Mouse (Mus musculus): Measurements from ENCODE around the gene Rd3.

Rd3 gene

DNA sequence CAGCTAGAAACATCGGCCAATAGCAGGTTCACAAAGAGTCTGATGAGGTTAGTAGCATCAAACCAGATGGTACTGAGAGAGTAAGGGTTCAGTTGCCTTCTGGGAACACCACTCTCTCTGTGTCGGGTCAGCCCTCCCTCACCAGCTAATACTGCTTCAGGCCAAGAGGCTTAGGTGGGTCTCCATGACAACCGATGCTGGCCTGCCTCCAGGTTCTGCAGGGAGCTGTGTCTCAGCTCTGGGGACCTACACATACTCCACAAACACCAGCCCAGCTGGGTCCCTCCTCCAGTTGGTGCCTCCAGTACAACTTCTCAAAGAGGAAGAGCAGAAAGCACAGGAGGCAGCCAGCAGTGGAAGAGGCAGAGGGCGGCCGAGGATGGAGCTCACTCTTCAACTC, at the start of gene Rd3:
Gene Rd3 (plus strand): TSS at position 184 of the 400 bp plus-strand sequence.
- no peak for DNase-seq

DNA sequence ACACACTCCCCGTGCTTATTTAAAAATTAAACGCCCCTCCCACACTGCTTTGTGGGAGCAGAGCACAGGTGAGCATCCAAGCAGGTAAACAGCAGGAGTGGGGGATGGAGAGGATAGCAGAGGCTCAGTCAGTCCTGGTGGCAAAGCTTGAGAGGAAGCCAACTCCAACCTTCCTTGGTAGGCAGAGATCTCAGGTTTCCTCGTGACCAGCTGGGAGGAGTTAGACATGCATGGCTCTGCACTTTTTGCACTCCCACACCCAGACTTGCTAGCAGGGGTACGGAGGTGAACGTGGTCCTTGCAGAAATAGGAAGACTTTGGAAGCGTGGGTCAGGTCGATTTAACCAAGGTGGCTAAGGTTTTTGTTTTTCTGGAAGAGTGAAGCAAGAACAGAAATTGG, 48.8 kb upstream of the Rd3 start:
- DNase-seq = no peak

DNA sequence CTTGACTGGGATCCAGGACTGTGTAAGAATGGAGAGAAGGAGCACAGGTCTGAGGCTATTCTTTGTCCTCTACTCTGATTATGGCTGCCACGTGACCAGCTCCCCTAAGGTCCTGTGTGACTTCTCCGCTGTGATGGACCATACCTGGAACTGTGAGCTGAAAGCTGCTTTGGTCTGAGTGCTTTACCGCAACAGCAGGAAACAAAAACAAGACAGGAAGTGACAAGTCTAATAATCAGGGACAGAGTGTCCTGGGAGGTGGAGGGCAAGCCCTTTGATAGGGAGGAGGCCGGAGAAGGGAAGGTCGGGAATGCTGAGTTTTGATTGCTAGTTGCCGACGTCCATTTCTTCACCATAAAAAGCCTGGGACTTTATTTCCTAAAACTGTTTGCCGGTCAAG, 48.1 kb upstream of the Rd3 start:
- DNase-seq = no peak

DNA sequence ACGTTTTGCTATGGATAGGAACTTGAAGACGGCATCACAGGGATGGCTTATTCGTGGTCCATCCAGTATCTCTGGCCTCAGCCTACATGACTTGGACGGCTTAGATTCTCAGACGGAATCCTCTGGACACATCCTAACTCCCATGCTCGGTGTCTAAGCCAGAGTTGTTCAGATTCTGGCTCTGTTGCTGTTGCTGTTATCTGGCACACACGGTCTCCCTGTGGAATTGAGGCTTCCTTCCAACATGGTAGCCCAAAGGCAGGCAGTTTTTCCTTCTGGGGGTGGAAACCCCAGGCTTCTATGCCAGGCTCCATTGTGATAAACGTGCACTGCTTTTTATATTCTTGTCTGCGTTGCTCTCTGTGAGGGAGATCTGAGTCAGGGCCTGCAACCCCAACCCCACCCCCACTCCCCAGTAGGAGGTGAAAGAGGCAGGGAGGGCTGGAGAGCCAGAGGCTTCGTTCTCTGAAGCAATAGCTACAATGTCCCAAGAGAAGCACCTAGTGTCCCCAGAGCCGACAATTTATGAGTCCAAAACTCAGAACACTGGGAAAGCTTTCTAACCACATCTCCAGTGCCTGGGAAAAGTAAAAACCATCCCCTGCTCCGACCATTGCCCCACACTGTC, 47.2 kb upstream of the Rd3 start:
- DNase-seq = no peak

DNA sequence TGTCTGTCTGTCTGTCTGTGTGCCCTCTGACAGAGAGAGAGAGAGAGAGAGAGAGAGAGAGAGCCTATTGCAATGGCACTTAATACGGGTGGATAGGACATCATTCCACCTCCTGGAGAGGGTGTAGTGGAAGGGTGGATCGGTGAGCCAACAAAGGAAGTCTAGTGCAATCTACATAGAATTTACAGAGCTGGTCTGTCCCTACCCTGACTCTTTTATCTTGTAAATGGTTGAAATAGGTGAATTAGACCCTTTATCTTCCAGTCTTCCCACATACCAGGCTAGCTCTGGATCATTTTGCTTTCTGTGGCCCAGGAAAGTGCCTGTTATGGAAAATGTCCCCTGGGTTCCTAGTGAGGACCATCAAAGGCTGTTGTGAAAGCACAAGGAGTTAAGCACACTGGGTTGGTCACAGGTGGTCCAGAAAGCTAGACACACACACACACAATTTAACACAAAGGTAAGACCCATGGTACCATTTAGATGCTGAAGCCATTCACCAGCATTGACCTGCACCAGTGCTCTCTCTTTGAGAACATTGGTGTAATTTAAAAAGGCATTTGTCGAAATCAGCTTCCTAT, 46.6 kb upstream of the Rd3 start:
- DNase-seq = no peak

DNA sequence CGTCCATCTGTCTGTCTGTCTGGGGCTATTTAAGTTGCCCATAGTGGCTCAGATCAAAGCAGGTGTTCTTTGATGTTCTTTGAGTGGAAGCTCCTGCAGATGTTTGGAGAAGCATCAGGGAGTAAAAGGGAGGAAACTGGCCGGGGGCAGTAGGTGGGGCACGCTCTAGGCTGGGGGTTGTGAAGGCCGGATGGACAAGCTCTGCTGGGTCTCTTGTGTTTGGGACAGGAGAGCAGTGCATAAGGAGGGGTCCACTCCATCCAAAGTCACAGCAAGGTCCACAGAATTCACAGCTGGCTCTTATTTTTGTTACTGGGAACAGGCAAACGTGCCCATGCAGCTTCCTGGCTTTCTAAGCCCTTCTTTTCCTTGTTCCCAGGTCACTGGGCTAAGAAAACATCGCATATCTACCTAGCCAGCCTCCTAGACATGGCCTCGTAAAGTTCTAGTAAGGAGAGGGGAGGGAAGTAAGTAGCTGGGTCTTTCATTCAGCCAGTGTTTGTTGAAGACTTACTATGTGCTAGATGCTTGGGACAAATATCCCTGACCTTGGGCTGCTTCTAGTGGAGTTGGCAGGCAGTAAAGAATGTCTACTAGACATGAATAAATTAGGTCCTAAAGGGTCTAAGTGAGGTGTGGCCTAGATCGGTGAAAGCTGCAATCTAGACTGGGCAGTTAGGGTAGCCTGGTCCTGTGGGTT, 44.7 kb upstream of the Rd3 start:
- DNase-seq = no peak

DNA sequence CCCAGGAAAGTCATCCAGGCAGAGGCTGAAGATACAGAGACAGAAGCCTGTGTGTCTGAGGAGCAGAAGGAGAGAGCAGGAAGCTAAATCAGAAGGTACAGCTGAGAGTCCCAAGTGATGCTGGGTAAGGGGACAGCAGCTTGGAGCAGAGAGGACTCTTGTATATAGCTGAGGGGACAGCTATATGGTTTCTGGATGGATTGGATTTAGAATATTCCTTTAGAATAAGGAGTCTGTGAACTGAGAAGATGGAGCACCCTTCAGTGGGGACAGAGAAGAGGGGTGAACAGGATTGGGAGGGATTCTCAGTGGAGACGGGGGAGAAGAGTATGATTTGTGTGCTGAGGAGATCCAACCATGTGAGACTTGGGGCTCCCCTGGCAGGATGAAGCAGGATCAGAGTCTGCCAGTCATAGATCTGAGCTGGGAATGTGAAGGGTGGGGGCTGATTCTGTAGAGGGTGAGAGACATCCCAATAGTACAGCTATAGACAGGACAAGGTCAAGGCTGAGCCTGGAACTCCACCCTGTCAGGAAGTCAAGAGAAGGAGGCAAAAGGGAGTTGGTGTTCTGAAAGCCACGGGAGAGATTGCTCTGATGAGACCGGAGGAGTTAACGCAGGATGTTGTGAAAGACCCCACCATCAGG, 44.1 kb upstream of the Rd3 start:
- DNase-seq = no peak

DNA sequence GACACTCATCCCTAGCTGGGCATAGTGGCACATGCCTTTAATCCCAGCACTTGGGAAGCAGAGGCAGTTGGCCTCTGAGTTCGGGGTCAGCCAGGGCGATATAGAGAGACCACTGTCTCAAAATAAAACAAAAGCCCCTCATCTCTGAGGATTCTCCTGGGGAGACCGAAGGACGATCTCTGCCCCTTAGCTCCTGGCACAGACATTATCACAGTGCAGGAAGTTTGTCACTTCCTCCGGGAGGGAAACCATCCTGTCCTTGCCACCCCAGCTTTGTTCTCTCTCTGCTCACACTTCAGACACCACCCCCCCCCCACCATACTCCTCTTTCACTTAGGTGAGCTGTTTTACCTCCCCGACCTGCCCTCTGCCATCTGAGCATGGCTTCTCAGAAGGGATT, 33.5 kb upstream of the Rd3 start:
- DNase-seq = no peak

DNA sequence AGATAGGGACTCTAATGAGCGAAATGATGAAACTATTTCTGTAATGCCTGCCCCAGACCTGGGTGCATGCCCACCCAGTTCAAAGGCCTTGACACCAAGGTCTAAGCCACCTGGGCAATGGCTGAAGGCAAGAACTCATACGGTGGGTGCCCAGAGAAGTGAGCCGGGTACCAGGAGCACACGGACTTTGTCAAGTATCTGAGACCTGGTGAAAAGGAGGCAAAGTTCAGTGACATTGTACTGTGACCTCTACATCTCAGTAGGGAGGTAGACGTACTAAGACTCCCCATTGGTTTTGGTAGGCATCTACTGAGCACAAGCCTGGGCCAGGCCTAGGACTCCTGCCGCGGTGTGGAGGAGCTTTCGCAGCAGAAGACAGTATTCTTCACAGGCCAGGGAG, 31.8 kb upstream of the Rd3 start:
- no peak for DNase-seq

DNA sequence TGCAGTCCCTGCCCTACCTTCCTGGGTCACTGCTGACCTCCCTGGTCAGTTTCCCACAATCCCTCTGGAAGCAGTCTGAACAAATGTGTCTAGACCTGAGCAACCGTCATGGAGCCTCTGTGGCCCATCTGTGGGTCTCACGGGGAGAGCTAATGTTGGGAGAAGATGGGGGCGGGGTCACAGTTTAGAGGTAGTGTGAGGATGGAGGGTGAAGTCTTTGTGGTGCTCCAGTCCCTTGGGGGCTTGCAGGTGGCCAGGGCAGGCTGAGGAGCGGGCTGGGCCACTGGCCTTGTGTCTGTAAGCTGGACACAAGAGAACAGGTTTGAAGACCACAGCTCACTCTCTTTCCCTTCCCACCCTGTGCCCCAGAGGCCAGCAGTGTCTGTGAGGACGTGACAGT, 31.4 kb upstream of the Rd3 start:
- DNase-seq = no peak

DNA sequence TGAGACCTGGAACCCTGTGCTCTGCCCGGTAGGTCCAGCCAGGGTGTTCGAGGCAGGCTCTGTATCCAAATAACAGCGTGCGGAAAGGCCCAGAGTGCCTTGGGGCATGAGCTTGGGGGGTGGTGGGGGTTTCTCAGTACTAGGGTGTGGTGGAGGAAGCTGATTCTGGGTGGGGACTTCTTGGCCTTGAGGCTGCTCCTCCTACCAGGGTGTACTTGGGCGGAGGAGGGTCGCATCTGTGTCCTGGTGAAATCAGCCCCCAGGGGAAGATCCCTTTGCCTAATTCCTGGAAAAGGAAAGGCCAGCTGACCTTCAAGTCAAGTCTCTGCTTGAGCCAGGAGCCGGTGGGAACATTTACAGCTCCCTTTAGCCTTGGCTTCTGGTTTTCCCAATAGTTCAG, 30.9 kb upstream of the Rd3 start:
- DNase-seq = no peak

DNA sequence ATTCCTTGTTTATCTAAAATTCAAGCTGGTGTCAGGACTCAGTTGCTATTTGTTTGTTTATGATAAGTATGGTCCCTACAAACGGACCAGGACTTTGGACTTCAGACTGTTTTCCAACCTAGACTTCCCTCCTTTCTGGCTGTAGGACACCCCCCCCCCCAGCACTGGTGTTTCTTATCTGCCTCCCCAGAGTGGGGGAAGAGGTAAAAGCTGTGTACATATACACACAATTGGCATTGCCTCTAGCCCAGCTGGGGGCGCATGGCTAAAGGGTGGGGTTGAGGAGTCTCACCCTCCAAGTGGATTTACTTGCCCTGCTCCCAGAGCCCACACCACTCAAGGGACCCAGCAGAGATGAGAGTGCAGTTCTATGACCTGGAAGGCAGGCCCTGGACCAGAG, 30.3 kb upstream of the Rd3 start:
- no peak for DNase-seq

DNA sequence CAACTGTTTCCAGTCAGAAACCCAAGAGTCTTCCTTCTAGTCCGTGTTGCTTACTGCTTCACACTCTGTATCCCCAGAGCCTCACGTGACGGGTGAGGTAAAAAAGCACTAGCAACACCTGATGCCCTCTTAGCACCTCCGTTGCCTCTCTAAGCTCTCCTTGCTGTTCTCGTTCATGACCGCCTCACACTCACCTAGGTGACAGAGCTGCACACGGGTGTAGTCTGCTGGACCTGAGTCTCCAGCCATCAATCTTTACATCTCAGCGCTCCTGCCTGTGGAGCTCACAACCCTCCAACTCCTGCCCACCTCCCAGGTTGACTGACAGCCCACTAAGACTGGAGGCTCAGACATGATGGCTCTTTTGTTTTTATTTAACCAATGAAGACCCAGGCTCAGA, 29.4 kb upstream of the Rd3 start:
- DNase-seq = no peak

DNA sequence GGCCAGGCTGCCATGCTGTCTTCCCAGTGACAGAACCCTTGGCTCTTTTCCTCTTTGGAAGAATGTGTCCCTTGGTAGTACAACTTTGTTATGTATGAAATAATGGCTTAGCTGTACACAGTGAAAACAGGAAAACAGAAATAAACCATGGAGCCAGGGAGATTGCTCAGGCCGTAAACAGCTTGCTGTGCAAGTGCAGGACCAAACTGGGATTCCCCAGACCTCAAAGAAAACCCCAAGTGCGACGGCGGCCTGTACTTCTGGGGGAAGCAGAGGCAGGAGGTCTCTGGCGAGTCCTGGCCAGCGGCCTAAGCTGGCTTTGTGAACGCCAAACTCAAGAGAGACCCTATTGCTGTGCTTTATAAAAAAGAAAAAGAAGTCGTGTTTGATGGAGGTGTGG, 28.6 kb upstream of the Rd3 start:
- DNase-seq = no peak

DNA sequence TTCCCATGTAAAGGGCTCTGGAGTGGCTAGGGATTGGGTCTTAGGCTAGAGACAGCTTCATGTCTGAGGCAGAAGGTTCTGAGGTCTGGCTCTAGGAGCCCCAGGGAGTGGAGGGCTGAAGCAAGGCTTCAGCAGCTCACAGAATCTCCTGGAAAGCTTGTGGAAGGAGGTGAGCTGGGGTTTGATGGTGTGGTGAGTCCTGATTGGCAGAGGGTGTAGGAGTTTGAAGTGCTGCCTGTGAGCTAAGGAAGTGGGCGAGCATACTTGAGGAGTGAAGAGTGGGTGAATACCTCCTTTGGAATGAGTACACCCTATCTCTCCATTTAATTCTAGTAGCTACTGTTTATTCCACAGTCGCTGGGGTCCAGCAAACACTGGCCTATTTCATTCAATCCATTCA, 26.6 kb upstream of the Rd3 start:
- DNase-seq = no peak

DNA sequence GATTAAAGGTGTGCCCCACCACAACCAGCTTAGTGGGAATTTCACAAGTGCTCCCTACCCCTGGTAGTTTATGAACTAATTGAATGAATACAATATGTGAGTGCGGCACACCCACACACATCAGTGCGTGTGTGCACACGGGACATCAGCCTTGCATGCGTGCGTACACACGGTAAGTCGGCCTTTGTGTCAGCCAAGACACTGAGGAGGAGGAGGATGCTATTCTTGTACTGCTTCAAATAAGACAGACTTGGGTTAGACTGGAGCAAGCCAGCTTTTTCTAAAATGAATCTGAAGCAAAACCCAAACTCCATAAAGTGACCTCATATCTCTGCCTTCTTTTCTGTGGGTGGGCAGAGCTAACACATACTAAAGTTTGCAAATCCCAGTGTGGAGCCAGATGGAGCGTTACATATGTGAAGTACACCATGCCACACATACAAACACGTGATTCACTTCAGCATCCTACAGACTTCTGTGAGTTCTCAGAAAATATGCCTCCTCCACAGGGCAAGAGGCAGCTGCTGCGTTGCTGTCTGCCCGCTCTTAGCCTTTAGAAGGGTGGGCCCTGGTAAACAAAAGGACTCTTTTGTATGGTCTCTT, 24.3 kb upstream of the Rd3 start:
- no peak for DNase-seq

DNA sequence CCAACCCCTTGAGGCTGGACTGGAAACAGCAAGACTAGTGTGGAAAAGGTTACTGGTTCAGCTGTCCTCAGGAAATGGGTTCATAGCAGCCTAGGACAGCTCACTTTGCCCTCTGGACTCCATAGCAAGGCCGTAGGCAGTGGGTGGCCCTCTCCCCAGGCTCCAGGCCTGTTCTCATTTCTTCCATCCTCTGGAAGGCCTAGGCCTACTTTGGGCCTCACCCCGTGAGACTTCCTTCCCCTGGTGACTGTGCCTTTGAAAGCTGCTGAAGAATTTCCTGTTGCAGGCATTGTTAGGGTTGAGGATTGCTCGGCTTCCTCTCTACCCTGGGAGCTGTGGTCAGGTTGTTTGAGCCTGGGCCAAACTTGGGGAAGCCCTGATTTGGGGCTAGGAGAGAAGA, 22.1 kb upstream of the Rd3 start:
- DNase-seq = no peak

DNA sequence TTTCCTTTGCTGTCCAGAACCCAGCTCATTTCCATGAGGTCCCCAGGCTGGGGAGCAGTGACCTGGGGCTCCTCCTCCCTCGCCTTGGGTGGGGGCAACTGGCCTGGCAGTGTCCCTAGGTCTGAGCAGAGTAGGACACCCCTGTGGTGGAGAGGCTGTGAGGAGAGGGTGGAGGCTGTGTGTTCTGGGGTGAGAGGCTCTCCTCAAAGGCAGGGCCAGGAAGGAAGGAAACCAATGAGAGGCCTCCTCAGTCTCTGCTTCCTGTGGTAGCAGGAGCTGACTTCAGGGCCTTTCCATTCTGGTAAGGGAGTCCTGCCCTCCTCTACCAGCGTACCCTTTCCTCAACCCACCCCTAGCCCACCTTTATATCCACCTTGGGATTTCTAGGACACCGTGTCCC, 20.9 kb upstream of the Rd3 start:
- no peak for DNase-seq

DNA sequence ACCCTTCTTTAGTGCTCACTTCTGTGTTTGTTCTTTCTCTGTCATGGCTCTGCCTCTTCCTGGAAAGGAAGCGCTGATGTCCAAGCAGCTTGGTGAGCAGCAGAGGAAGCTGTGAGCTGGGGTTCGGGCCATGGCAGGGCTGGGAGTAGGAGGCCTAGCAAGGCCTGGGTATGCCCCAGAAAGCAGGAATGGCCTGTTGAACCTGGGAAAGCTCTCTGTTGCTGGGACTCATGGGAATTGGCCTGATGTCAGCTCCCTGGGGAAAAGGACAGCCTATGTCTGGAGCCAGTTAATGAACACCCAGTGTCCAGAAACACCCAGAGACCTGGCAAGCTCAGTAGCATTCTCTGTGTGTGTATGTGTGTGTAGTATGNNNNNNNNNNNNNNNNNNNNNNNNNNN, 20.3 kb upstream of the Rd3 start:
- DNase-seq = no peak

DNA sequence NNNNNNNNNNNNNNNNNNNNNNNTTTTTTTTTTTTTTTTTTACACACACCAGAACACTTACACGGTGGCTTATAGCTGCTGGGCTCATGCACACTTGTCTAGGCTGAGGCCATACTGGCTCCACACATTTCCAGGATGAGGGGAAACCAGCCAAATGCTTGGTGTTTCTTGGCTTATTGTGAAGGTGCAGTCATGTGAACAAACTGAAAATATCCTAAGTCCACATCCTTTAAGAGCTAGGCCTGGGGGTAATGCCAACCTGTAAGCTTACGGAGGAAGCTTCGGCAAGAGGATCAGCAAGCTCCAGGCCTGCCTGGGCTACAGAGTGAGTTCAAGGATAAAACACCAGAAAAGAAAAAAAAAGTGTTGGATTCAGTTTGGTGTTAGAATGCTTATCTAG, 19.8 kb upstream of the Rd3 start:
- DNase-seq = no peak

DNA sequence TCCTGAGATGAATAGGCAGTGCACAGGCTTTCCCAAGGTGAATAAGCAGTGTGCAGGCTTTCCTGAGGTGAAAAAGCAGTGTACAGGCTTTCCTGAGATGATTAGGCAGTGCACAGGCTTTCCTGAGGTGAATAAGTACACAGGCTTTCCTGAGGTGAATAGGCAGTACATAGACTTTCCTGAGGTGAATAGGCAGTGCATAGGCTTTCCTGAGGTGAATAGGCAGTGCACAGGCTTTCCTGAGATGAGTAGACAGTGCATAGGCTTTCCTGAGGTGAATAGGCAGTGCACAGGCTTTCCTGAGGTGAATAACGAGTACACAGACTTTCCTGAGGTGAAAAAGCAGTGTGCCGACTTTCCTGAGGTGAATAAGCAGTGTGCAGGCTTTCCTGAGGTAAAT, 16.2 kb upstream of the Rd3 start:
- DNase-seq = no peak

DNA sequence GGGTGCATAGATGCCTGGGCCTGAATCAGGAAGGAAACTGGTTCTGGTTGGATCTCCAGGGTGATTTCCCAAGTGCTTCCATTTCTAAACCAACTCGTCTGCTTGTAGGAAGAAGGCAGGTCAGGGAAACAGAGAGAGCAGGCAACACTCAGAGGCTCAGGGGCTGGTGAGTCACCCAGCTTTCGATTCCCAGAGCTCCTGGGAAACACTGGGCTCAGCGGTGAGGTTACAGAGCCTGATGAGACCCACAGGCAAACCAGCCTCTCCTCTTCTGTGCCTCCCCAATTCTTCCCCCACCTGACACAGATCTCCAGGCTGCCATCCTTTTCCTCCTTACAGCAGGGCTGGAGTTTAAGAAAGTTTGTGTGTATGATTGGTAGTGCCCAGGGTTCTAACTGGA, 13.8 kb upstream of the Rd3 start:
- DNase-seq = no peak

DNA sequence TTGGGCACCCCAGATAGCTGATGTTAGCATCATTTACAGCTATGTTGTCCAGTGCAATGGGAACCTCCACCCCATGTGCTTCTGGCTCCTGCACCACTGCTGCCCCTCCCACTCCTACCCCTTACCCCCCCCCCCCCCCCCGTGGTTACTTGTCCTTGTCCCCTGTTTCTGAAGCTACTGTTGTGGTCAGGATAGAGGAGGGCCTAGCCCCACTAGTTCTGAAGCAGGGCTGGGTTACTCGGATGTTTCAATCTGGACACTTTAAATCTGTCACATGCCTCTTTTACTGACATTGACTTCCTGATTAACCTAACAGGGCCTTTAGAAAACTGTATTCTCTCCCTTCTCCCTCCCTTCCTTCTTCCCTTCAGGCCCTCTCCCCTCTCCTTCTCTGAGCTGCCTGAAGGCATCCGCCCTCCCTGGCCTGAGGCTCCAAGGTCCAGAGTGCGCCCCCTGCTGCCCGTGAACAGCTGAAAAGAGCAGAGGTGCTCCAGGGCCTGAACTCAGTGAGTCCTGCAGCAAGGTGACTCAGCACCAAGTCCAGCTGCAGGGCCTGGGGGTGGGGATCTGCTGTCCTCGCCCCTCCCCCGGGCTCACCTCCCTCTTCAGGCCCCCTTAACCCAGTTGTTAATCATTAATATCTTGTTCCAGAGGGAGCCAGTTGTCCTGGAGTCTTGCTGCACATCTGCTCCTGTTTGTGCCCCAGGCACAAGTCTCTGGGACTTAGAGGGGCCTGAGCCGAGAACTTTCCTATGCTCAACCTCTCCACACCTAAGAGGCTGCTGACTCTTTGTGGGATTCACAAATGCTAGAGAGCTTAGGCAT, 13.0 kb upstream of the Rd3 start:
- DNase-seq = peak; percentile 84 to 86
